In genomic region chr2:153585981-153586380, GRCm38 (mm10) we compare ENCODE assay signal across 9 mouse cellular contexts. TPM values are rescaled to one million over a fixed set of nuclear protein-coding genes. Genes with fewer than 3 reads are reported as not detected.
A peak's percentile ranks its signal among the peaks of the same experiment; 100 is the strongest.
DNase-seq lines count a peak whose midpoint lies in the region; ATAC-seq and TF ChIP-seq lines count a peak whose summit lies in the region.
"Had no signal": no experiment of that assay in that cellular context is flagged by ENCODE, and none has a peak within 500 bp of the region (broad histone marks: within the 10 kb centered on the region; RNA-seq: fewer than 3 reads in every experiment).

No protein-coding gene starts in this region.

- no peak for ATAC-seq in heart, postnatal 0 days (ENCODE audit: insufficient read depth, low read depth)
- no peak for ATAC-seq in liver, embryonic 14.5 days (ENCODE audit: insufficient read depth)

- H3K4me1 ChIP-seq in heart, postnatal 0 days (ENCODE audit: control insufficient read depth, insufficient read depth) = no peaks in the 10 kb centered on the region
- peaks cover 56% of the 10 kb centered on the region for H3K4me1 ChIP-seq in E14TG2a.4 (replicated peaks; ENCODE audit: low read depth, low read length)
- H3K4me1 ChIP-seq in erythroblast, embryonic 14.5 days (ENCODE audit: control insufficient read depth) = peaks cover 55% of the 10 kb centered on the region
- H3K4me1 ChIP-seq in liver, embryonic 14.5 days (replicated peaks; ENCODE audit: control insufficient read depth in 2 of 2, insufficient read depth in 2 of 2, low read length in 1 of 2) = peaks cover 27 to 52% of the 10 kb centered on the region in 2 experiments

- H3K4me3 ChIP-seq in heart, postnatal 0 days (ENCODE audit: low read depth, low read length) = no peak overlapping the region
- H3K4me3 ChIP-seq in E14TG2a.4 (replicated peaks; ENCODE audit: low read length) = peak overlapping the region; percentile 53
- peak overlapping the region; percentile 52 for H3K4me3 ChIP-seq in erythroblast, embryonic 14.5 days (replicated peaks)
- no peak overlapping the region; a peak in 1 of 4 replicates for H3K4me3 ChIP-seq in liver, embryonic 14.5 days (ENCODE audit: insufficient read depth in 1 of 2, low read depth in 2 of 2, low read length in 2 of 2)

- no peak for DNase-seq in heart, postnatal 0 days (ENCODE audit: low spot score)
- DNase-seq in heart, postnatal 4 days = no peak
- DNase-seq in liver, embryonic 14.5 days (ENCODE audit: low read depth in 3 of 3, low spot score in 3 of 3) = no peak
- no peak for DNase-seq in adrenal gland, adult 2 months
- DNase-seq in left cerebral cortex, postnatal 14 days (ENCODE audit: low spot score in 2 of 2) = no peak
- no peak for DNase-seq in left cerebral cortex, postnatal 25 days (ENCODE audit: low spot score in 2 of 2)

- TF ChIP-seq EP300 in heart, postnatal 0 days (IDR thresholded peaks at IDR 0.05; ENCODE audit: low read depth) = no peak
- TF ChIP-seq EP300 in liver, embryonic 14.5 days (IDR thresholded peaks at IDR 0.05; ENCODE audit: low read depth) = no peak

- H3K27ac ChIP-seq in heart, postnatal 0 days (ENCODE audit: low read depth) = no peak overlapping the region
- no peak overlapping the region; the same call in 1 of the 2 replicates for H3K27ac ChIP-seq in liver, embryonic 14.5 days

- no peak overlapping the region for H3K9ac ChIP-seq in heart, postnatal 0 days (replicated peaks; ENCODE audit: low read depth, low read length)
- H3K9ac ChIP-seq in liver, embryonic 14.5 days (replicated peaks) = peak overlapping the region; percentile 6

- H3K9me3 ChIP-seq in heart, postnatal 0 days (replicated peaks; ENCODE audit: control insufficient read depth, low read length) = no peaks in the 10 kb centered on the region
- H3K9me3 ChIP-seq in E14TG2a.4 (ENCODE audit: low read length) = no peaks in the 10 kb centered on the region
- no peaks in the 10 kb centered on the region for H3K9me3 ChIP-seq in erythroblast, embryonic 14.5 days (ENCODE audit: control insufficient read depth, low read length)
- no peaks in the 10 kb centered on the region for H3K9me3 ChIP-seq in liver, embryonic 14.5 days (ENCODE audit: control insufficient read depth, low read length)
- H3K9me3 ChIP-seq: G1E had no signal

- 70% methylated on average over 6 of the region's 6 CpGs for WGBS in heart, postnatal 0 days
- 40% methylated on average over 6 of the region's 6 CpGs for WGBS in liver, embryonic 14.5 days (ENCODE audit: insufficient replicate concordance)

- H3K36me3 ChIP-seq in heart, postnatal 0 days (replicated peaks; ENCODE audit: control insufficient read depth, insufficient read depth, low read length) = no peaks in the 10 kb centered on the region
- H3K36me3 ChIP-seq in E14TG2a.4 (ENCODE audit: insufficient read depth, low read length) = no peaks in the 10 kb centered on the region
- no peaks in the 10 kb centered on the region; the same call in 1 of the 2 replicates for H3K36me3 ChIP-seq in erythroblast, embryonic 14.5 days (ENCODE audit: control insufficient read depth)
- no peaks in the 10 kb centered on the region for H3K36me3 ChIP-seq in liver, embryonic 14.5 days (replicated peaks; ENCODE audit: control insufficient read depth, insufficient read depth, low read depth)
- H3K36me3 ChIP-seq: G1E had no signal

- H3K27me3 ChIP-seq in heart, postnatal 0 days (ENCODE audit: control insufficient read depth, insufficient read depth, low read length) = no peaks in the 10 kb centered on the region
- H3K27me3 ChIP-seq in E14TG2a.4 (ENCODE audit: insufficient read depth, low read length) = no peaks in the 10 kb centered on the region
- H3K27me3 ChIP-seq in erythroblast, embryonic 14.5 days (ENCODE audit: control insufficient read depth) = no peaks in the 10 kb centered on the region
- H3K27me3 ChIP-seq in liver, embryonic 14.5 days (ENCODE audit: control insufficient read depth, insufficient read depth, low read length) = no peaks in the 10 kb centered on the region

- no peak for TF ChIP-seq CTCF in heart, postnatal 0 days (IDR thresholded peaks at IDR 0.05; ENCODE audit: low read depth)
- no peak for TF ChIP-seq CTCF in E14TG2a.4 (conservative IDR thresholded peaks at IDR 0.05; ENCODE audit: low read length)
- TF ChIP-seq CTCF in liver, embryonic 14.5 days (IDR thresholded peaks at IDR 0.05; ENCODE audit: low read depth) = no peak

- peak overlapping the region; percentile 45 for H3K4me2 ChIP-seq in heart, postnatal 0 days (ENCODE audit: low read depth, low read length)
- H3K4me2 ChIP-seq in liver, embryonic 14.5 days (ENCODE audit: low read depth) = peak overlapping the region; percentile 48

- intact Hi-C loops in left cerebral cortex, postnatal 14 days (cut with DNase I) = loop anchor here (1.0 to 10.0 kb wide), 2 partner anchors 108 to 441 kb away; no protein-coding TSS in a partner anchor
- intact Hi-C loops in left cerebral cortex, postnatal 25 days (cut with DNase I) = loop anchor here (1.0 to 10.0 kb wide), 4 partner anchors 89 to 441 kb away; partner anchors contain the start of gene Kif3b

RNA-seq across cellular contexts. Expression of gene Commd7, which starts 46.6 kb away (rescaled TPM):
- 10.5 and 12.2 TPM in 2 replicates for total RNA-seq in heart, postnatal 0 days (2014; rRNA removed; ENCODE audit: low replicate concordance)
- polyA plus RNA-seq in heart, postnatal 0 days (2015; fragmentation: Nextera tagmentation; extraction: Ambion mirVana) = 45.5 and 47.3 TPM in 2 replicates
- 10 to 100 TPM; 21.7 to 25.9 TPM for total RNA-seq in heart, postnatal 4 days (2021)
- polyA plus RNA-seq in erythroblast, embryonic 14.5 days (2012) = 0.38 TPM in 2 replicates
- polyA plus RNA-seq in liver, embryonic 14.5 days (2012; rRNA removed) = 5.4 and 9.5 TPM in 2 replicates
- polyA plus RNA-seq in liver, embryonic 14.5 days (2014; fragmentation: Nextera tagmentation; extraction: Ambion mirVana) = 24.9 and 25.4 TPM in 2 replicates
- total RNA-seq in adrenal gland, adult 2 months (2021) = 10 to 100 TPM; 32.3 to 37.0 TPM
- polyA plus RNA-seq in adrenal gland, adult 2 months (2012; rRNA removed) = 21.9 and 28.9 TPM in 2 replicates
- total RNA-seq in left cerebral cortex, postnatal 14 days (2021) = 10 to 100 TPM; 27.4 to 31.8 TPM
- total RNA-seq in left cerebral cortex, postnatal 25 days (2021) = 10 to 100 TPM; 28.4 to 29.4 TPM

RNA-seq across cellular contexts. Expression of gene Nol4l, which starts 56.2 kb away (rescaled TPM):
- 10.2 and 13.1 TPM in 2 replicates for total RNA-seq in heart, postnatal 0 days (2014; rRNA removed; ENCODE audit: low replicate concordance)
- polyA plus RNA-seq in heart, postnatal 0 days (2015; fragmentation: Nextera tagmentation; extraction: Ambion mirVana) = 4.3 TPM in 2 replicates
- 10 to 100 TPM; 12.0 to 13.5 TPM for total RNA-seq in heart, postnatal 4 days (2021)
- 0.99 and 1.1 TPM in 2 replicates for polyA plus RNA-seq in erythroblast, embryonic 14.5 days (2012)
- 5.7 and 6.0 TPM in 2 replicates for polyA plus RNA-seq in liver, embryonic 14.5 days (2012; rRNA removed)
- 3.7 and 4.4 TPM in 2 replicates for polyA plus RNA-seq in liver, embryonic 14.5 days (2014; fragmentation: Nextera tagmentation; extraction: Ambion mirVana)
- 10 to 100 TPM; 11.5 to 16.4 TPM for total RNA-seq in adrenal gland, adult 2 months (2021)
- 6.5 and 9.2 TPM in 2 replicates for polyA plus RNA-seq in adrenal gland, adult 2 months (2012; rRNA removed)
- total RNA-seq in left cerebral cortex, postnatal 14 days (2021) = 10 to 100 TPM; 44.8 to 46.8 TPM
- 10 to 100 TPM; 45.0 to 48.4 TPM for total RNA-seq in left cerebral cortex, postnatal 25 days (2021)

Comparison
In these comparisons a context has a peak if more than half of its experiments do, and no peak if none do; other contexts are left out.
1. H3K4me3 ChIP-seq: peak in E14TG2a.4 (single experiment) and erythroblast, embryonic 14.5 days (single experiment); none in heart, postnatal 0 days (single experiment) and liver, embryonic 14.5 days (0 of 2).